Mouse (Mus musculus) hindbrain, embryonic 12.5 days (tissue): Measurements from ENCODE around the gene Krtap4-6. TPM values are rescaled to one million over a fixed set of nuclear protein-coding genes. Genes with fewer than 3 reads are reported as not detected.
"Not testable (repeated sequence)": the region's sequence is repeated elsewhere in the genome, so short reads cannot be mapped to it uniquely, and the experiment has no call there.

Experiments used
- ATAC-seq: fragments of 200-750 bp; cut with Nextera tagmentation; 2 replicates; pipeline ENCODE4 v1.8.0; 2017; ENCODE audit warnings: moderate TSS enrichment; ENCODE audit not compliant: low FRiP score
- H3K27ac ChIP-seq: fragments of 300-500 bp; sonication (generic); 2 replicates; pipeline ENCODE4 v1.5.1; 2016; ENCODE audit warnings: mild to moderate bottlenecking
- H3K27me3 ChIP-seq: fragments of 300-500 bp; sonication (generic); 2 replicates; pipeline ENCODE4 v1.6.1; 2016; ENCODE audit warnings: mild to moderate bottlenecking
- H3K36me3 ChIP-seq: fragments of 300-500 bp; sonication (generic); 2 replicates; pipeline ENCODE4 v1.6.1; 2016; ENCODE audit warnings: mild to moderate bottlenecking
- H3K4me1 ChIP-seq: fragments of 300-500 bp; sonication (generic); 2 replicates; pipeline ENCODE4 v1.6.1; 2016
- H3K4me2 ChIP-seq: fragments of 300-500 bp; sonication (generic); replicated peaks from 2 replicates; pipeline ENCODE4 v1.6.1; 2016; ENCODE audit warnings: mild to moderate bottlenecking
- H3K4me3 ChIP-seq: fragments of 300-500 bp; sonication (generic); 2 replicates; pipeline ENCODE4 v1.5.1; 2016; ENCODE audit warnings: mild to moderate bottlenecking
- H3K9ac ChIP-seq: fragments of 300-500 bp; sonication (generic); 2 replicates; pipeline ENCODE4 v1.6.1; 2016; ENCODE audit warnings: mild to moderate bottlenecking, moderate library complexity
- H3K9me3 ChIP-seq: fragments of 300-500 bp; sonication (generic); replicated peaks from 2 replicates; pipeline ENCODE4 v1.6.1; 2016; ENCODE audit warnings: mild to moderate bottlenecking
- WGBS: fragments of 180-500 bp; shearing (Covaris S2); methylation state at CpG from one replicate; pipeline ENCODE4 v1.1.7; 2016; 5-methylcytosine and 5-hydroxymethylcytosine counted together
- polyA plus RNA-seq: library from polyadenylated mRNA; unstranded; fragments of >200 nt; fragmentation: Nextera tagmentation; extraction: Ambion mirVana; gene quantifications from 2 replicates; pipeline ENCODE4 v1.2.1, GENCODE M21; 2016

The Krtap4-6 gene
- not detected in 2 replicates for polyA plus RNA-seq

DNA sequence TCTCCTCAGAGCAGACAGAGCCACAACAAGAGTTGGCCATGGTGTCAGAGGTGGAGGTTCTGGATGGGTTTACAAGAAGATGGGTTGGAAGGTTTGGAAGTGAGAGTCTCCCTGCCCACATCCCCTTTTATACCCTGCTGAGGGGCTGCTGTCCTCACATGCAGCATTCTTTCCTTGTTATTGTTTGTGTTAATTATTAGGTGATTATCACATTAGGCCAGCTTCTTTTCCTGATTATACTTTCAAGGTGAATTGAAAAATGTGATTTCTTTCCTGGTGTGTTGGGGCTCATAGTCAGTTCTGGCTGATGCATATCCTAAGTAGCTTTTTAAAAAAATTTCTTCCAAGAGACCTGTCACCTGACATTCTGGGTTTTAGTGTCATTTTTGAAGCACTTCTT is at the start of gene Krtap4-6:
TSS of gene Krtap4-6 (minus strand) at position 101 of the 400 bp plus-strand sequence.
- H3K9ac ChIP-seq, result no peak within 1 kb of the TSS
- H3K9me3 ChIP-seq, result no peaks in the 10 kb centered on the region
- H3K27ac ChIP-seq, result no peak within 1 kb of the TSS
- H3K4me2 ChIP-seq, result no peak within 1 kb of the TSS
- no peaks in the 10 kb centered on the region for H3K4me1 ChIP-seq
- no peaks in the 10 kb centered on the region for H3K36me3 ChIP-seq
- ATAC-seq, result no peak
- H3K4me3 ChIP-seq, result no peak within 1 kb of the TSS
- H3K27me3 ChIP-seq, result no peaks in the 10 kb centered on the region

DNA sequence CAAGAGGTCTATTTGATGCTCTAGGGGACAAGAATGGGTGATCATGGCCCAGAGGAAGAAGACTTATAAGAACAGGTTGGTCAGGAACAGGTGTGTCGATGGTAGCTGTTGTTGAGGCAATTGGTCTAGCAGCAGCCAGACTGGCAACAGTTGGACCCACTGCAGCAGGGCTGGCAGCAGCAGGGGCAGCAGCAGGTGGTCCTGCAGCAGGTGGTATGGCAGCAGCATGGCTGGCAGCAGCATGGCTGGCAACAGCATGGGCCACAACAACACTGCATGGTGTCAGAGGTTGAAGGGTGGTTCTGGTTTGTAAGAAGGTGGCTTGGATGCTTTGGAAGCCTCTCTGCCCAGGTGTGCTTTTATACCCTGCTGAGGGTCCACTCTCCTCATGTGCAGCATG is 24.7 kb upstream of the Krtap4-6 start, which contains the start of gene Gm14190:
TSS of gene Gm14190 (minus strand) at position 278 of the 400 bp plus-strand sequence.
- no peaks in the 10 kb centered on the region for H3K4me1 ChIP-seq
- no peak within 1 kb of the TSS for H3K4me2 ChIP-seq
- H3K4me3 ChIP-seq, result no peak within 1 kb of the TSS
- no peak for ATAC-seq
- WGBS, result 91% methylated on average over 1 of the region's 1 CpGs
- H3K9ac ChIP-seq, result no peak within 1 kb of the TSS
- H3K27me3 ChIP-seq, result no peaks in the 10 kb centered on the region
- H3K9me3 ChIP-seq, result no peaks in the 10 kb centered on the region
- no peak within 1 kb of the TSS for H3K27ac ChIP-seq
- no peaks in the 10 kb centered on the region for H3K36me3 ChIP-seq

DNA sequence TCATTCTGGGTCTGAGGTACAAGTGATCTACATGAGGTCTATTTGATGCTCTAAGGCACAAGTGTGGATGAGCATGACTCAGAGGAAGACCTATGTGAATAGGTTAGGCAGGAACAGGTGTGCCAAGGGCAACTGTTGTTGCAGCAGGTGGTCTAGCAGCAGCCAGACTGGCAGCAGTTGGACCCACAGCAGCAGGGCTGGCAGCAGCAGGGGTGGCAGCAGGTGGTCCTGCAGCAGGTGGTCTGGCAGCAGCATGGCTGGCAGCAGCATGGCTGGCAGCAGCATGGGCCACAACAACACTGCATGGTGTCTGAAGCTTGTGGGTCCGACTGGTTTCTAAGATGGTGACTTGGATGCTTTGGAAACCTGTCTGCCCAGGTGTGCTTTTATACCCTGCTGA is 19.5 kb upstream of the Krtap4-6 start:
- not testable (repeated sequence) for H3K4me3 ChIP-seq, ATAC-seq, H3K4me2 ChIP-seq, H3K27ac ChIP-seq, H3K27me3 ChIP-seq, H3K9me3 ChIP-seq, H3K4me1 ChIP-seq, H3K9ac ChIP-seq, H3K36me3 ChIP-seq
- WGBS, result 88% methylated on average over 1 of the region's 1 CpGs

DNA sequence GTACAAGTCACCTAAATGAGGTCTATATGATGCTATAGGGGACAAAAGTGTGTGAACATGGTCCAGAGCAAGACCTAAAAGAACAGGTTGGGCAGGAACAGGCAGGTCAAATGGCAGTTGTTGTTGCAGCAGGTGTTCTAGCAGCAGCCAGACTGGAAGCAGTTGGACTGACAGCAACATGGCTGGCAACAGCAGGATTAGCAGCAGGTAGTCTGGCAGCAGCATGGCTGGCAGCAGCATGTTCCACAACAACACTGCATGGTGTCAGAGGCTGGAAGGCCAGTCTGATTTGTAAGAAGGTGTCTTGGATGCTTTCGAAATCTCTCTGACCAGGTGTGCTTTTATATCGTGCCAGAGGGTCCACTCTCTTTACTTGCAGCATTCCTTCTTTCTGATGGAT is 17.7 kb upstream of the Krtap4-6 start:
- ATAC-seq, result no peak
- Histone ChIP-seq H3K4me1 (no peaks in the 10 kb centered on the region), H3K36me3 (no peaks in the 10 kb centered on the region), H3K4me2 (no peak overlapping the region), H3K27ac (no peak overlapping the region), H3K4me3 (no peak overlapping the region), H3K9ac (no peak overlapping the region), H3K27me3 (no peaks in the 10 kb centered on the region), H3K9me3 (no peaks in the 10 kb centered on the region)
- WGBS, result 79% methylated on average over 2 of the region's 2 CpGs

DNA sequence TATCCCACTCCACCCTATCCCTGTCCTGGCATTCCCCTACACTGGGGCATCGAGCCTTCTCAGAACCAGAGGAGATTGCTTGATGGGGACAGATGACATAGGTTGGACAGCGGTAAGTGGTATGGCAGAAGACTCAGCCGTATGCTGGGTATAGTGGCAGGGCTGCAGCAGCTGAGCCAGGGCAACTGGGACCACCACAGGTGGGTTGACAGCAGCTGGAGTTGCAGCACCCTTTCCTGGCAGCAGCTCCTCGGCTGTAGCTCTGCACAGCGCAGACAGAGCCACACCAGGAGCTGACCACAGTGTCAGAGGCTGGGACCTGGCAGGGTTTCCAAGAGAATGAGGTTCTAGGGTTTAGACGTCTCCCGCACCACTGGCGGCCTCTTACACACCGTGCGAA is 3.0 kb downstream of the Krtap4-6 start:
- ATAC-seq, result no peak
- Histone ChIP-seq H3K27me3 (no peaks in the 10 kb centered on the region), H3K4me2 (no peak overlapping the region), H3K4me3 (no peak overlapping the region), H3K9ac (no peak overlapping the region), H3K9me3 (no peaks in the 10 kb centered on the region), H3K36me3 (no peaks in the 10 kb centered on the region), H3K4me1 (no peaks in the 10 kb centered on the region), H3K27ac (no peak overlapping the region)
- 85% methylated on average over 10 of the region's 10 CpGs for WGBS

DNA sequence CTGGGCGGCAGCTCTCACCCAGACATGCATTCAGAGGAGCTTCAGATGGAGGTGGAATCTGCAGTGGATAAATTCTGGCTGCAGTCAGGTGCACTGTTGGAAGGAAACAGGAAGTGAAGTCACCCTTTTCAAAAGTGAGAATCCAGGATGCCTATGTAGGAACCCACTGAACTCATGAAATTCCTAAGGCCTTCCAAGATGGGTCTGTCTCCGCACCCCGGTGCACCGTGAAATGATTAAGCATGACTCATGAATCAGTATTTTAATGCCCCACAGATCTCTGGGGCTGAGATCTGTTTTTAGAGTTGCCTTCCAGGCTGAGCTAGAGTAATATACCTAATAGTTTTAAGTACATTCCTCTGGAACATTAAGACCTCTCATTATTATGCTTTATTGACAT is 6.5 kb downstream of the Krtap4-6 start:
- no peak overlapping the region for H3K9ac ChIP-seq

DNA sequence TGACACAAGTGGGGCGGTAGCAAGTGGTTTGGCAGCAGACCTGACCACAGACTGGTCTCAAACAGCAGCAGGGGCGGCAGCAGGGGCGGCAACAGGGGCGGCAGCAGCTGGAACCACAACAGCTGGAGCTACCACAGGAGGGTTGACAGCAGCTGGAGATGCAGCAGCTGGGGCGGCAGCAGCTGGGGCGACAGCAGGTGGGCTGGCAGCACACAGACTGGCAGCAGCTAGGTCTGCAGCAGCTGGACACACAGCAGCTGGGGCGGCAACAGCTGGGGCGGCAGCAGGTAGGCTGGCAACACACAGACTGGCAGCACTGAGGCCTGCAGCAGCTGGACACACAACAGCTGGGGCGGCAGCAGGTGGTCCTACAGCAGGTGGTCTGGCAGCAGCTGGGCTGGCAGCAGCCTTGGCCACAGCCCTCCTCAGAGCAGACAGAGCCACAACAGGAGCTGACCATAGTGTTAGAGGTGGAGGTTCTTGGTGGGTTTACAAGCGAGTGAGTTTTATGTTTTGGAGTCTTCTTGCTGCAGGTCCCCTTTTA is 7.2 kb downstream of the Krtap4-6 start, which contains the start of gene Gm11563:
TSS of gene Gm11563 (minus strand) at position 494 of the 544 bp plus-strand sequence.
- 59% methylated on average over 10 of the region's 10 CpGs for WGBS

More for the DNA sequence above, 6.5 kb downstream of the Krtap4-6 start:
- no peaks in the 10 kb centered on the region for H3K36me3 ChIP-seq
- ATAC-seq, result no peak
- WGBS, result 89% methylated on average over 4 of the region's 4 CpGs
- no peak overlapping the region for H3K4me3 ChIP-seq
- no peaks in the 10 kb centered on the region for H3K4me1 ChIP-seq
- no peaks in the 10 kb centered on the region for H3K9me3 ChIP-seq
- H3K4me2 ChIP-seq, result no peak overlapping the region
- H3K27me3 ChIP-seq, result no peaks in the 10 kb centered on the region
- no peak overlapping the region for H3K27ac ChIP-seq

DNA sequence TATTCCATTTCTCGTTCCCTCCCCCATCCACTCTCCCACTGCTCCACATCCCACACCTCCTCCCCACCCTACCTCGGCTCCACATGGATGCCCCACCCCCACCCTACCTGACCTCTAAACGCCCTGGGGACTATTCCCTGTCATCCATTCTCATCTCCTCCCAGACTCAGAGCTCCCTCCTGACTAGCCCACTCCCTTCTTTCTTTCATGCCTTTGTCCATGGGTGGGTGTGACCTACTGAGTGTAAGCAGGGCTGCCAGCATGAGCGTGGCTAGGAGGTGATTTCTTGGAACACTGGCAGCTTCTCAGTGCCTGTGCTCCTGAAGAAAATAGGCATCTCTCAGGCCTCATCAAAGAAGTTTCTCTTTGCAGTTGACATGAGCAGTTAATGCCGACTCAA is 8.7 kb downstream of the Krtap4-6 start:
- H3K4me1 ChIP-seq, result no peaks in the 10 kb centered on the region
- no peaks in the 10 kb centered on the region for H3K36me3 ChIP-seq
- H3K4me3 ChIP-seq, result no peak overlapping the region
- no peaks in the 10 kb centered on the region for H3K27me3 ChIP-seq
- H3K9ac ChIP-seq, result no peak overlapping the region
- H3K27ac ChIP-seq, result no peak overlapping the region
- no peaks in the 10 kb centered on the region for H3K9me3 ChIP-seq
- no peak overlapping the region for H3K4me2 ChIP-seq
- 49% methylated on average over 5 of the region's 5 CpGs for WGBS
- ATAC-seq, result no peak

More for the DNA sequence above, 7.2 kb downstream of the Krtap4-6 start, which contains the start of gene Gm11563:
- not testable (repeated sequence) for ATAC-seq, H3K9me3 ChIP-seq, H3K27me3 ChIP-seq, H3K4me2 ChIP-seq, H3K4me1 ChIP-seq, H3K9ac ChIP-seq, H3K27ac ChIP-seq, H3K4me3 ChIP-seq, H3K36me3 ChIP-seq

DNA sequence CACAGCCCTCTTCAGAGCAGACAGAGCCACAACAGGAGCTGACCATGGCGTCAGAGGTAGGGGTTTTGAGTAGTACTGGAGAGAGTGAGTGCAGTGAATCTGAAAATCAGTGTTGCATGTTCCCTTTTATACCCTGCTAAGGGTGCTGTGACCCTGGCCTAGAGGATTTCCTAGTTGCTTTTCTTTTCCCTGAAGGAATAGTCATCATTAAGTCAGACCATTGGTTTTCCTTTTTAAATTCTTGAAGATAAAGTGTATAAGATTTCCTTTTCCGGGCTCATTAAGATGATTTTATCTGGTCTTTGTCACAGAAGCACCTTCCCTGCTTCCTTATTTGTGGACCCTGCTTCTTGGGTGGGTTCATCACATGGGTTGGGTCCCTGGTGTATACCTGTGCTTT is 15.6 kb downstream of the Krtap4-6 start, which contains the start of gene Gm11555:
TSS of gene Gm11555 (minus strand) at position 101 of the 400 bp plus-strand sequence.
- no peak within 1 kb of the TSS for H3K4me3 ChIP-seq
- no peaks in the 10 kb centered on the region for H3K4me1 ChIP-seq
- H3K27me3 ChIP-seq, result no peaks in the 10 kb centered on the region
- H3K36me3 ChIP-seq, result no peaks in the 10 kb centered on the region
- H3K9ac ChIP-seq, result no peak within 1 kb of the TSS
- H3K9me3 ChIP-seq, result no peaks in the 10 kb centered on the region
- H3K27ac ChIP-seq, result no peak within 1 kb of the TSS
- 83% methylated on average over 2 of the region's 2 CpGs for WGBS
- ATAC-seq, result no peak
- H3K4me2 ChIP-seq, result no peak within 1 kb of the TSS

DNA sequence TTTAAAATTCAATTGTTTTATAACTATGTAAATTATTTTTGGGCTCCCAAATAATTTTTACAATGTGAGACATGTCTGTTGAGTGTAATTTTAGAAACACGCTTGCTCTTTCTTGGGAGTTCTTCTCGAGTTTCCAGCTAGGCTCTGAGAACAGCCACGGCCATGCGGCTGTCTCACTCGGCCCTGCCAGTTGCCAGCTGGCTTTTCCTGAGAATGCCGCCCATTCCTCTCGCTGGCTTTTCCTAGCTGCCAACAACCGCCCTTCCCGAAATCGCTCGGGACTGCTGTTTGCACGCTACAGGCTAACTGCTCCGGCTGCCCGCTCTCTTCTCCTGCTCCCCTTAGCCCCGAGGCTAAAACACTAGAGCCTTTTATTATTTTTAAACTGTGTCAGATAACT is 19.3 kb downstream of the Krtap4-6 start:
- Histone ChIP-seq H3K9ac (no peak overlapping the region), H3K4me2 (no peak overlapping the region), H3K36me3 (no peaks in the 10 kb centered on the region), H3K4me3 (no peak overlapping the region), H3K27me3 (no peaks in the 10 kb centered on the region), H3K4me1 (no peaks in the 10 kb centered on the region), H3K27ac (no peak overlapping the region), H3K9me3 (no peaks in the 10 kb centered on the region)
- ATAC-seq, result no peak
- WGBS, result 91% methylated on average over 15 of the region's 15 CpGs

DNA sequence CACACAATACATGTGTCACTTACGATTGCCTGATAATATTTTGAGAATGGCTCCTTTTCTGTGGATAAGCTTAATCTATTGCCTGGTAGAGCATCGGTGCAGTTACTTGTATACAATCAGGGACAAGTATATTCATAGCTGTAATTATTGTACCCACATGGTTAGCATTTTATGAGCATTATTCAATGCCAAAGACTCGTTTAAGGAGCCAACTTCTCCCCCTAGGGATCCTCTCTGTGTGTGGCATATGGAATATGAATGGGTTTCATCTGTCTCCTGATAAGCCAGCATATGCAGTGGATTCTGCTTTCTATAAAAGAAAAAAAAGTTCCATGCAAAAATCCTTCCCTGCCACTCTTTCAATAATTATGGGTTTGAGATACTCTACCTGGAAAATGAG is 21.4 kb downstream of the Krtap4-6 start:
- no peak for ATAC-seq
- 78% methylated on average over 3 of the region's 3 CpGs for WGBS
- Histone ChIP-seq H3K27ac (no peak overlapping the region), H3K27me3 (no peaks in the 10 kb centered on the region), H3K9ac (no peak overlapping the region), H3K4me1 (no peaks in the 10 kb centered on the region), H3K4me3 (no peak overlapping the region), H3K4me2 (no peak overlapping the region), H3K9me3 (no peaks in the 10 kb centered on the region), H3K36me3 (no peaks in the 10 kb centered on the region)

DNA sequence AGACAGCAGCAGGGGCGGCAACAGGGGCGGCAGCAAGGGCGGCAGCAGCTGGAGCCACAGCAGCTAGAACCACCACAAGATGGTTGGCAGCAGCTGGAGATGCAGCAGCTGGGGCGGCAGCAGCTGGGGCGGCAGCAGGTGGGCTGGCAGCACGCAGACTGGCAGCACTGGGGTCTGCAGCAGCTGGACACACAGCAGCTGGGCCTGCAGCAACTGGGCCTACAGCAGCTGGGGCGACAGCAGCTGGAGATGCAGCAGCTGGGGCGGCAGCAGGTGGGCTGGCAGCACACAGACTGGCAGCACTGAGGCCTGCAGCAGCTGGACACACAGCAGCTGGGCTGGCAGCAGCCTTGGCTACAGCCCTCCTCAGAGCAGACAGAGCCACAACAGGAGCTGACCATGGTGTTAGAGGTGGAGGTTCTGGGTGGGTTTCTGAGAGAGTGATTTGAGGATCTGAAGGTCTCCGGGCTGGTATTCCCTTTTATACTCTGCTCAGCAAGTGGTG is 22.1 kb downstream of the Krtap4-6 start, which contains the start of gene Krtap4-7:
TSS of gene Krtap4-7 (minus strand) at position 455 of the 505 bp plus-strand sequence.
- H3K9ac ChIP-seq, H3K4me1 ChIP-seq, ATAC-seq, H3K4me3 ChIP-seq, H3K4me2 ChIP-seq, H3K9me3 ChIP-seq, H3K36me3 ChIP-seq, H3K27me3 ChIP-seq, H3K27ac ChIP-seq: not testable (repeated sequence)
- 81% methylated on average over 9 of the region's 9 CpGs for WGBS

DNA sequence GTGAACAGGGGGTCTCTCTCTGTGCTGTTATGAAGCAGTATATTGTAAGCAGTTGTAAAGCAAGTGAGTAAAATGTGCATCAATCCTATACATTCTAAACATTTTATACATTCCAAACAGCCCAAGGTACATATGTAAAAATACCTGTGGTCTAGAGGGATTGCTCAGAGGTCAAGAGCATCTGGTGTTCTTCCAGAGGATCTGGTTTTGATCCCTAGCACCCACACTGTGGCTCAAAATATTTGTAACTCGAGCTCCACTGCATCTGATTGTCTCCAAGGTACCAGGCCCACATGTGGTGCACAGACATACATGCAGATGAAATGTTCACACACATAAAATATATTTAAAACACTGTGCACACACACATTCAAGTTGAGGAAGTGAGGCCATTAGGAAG is 24.8 kb downstream of the Krtap4-6 start:
- no peak overlapping the region for H3K4me2 ChIP-seq
- ATAC-seq, result no peak
- 41% methylated on average over 1 of the region's 1 CpGs for WGBS
- H3K27ac ChIP-seq, result no peak overlapping the region
- no peaks in the 10 kb centered on the region for H3K27me3 ChIP-seq
- no peaks in the 10 kb centered on the region for H3K36me3 ChIP-seq
- no peaks in the 10 kb centered on the region for H3K4me1 ChIP-seq
- H3K4me3 ChIP-seq, result no peak overlapping the region
- no peak overlapping the region for H3K9ac ChIP-seq
- no peaks in the 10 kb centered on the region for H3K9me3 ChIP-seq
